Mouse (Mus musculus) stomach, embryonic 14.5 days (tissue): ENCODE measurements around the gene Timm29. TPM values are rescaled to one million over a fixed set of nuclear protein-coding genes. Genes with fewer than 3 reads are reported as not detected.

Experiments used
- ATAC-seq: fragments of 200-750 bp; cut with Nextera tagmentation; 2 replicates; pipeline ENCODE4 v1.8.0; 2017; ENCODE audit warnings: low read depth, moderate TSS enrichment; ENCODE audit not compliant: insufficient number of reproducible peaks, insufficient read depth, low FRiP score
- H3K27ac ChIP-seq: fragments of 300-500 bp; sonication (generic); 2 replicates; pipeline ENCODE4 v1.5.1; 2014; ENCODE audit warnings: mild to moderate bottlenecking, low read length, moderate library complexity, mixed read lengths
- H3K27me3 ChIP-seq: fragments of 300-500 bp; sonication (generic); 2 replicates; pipeline ENCODE4 v1.6.1; 2014; ENCODE audit warnings: low read length, control low read depth, mixed read lengths; ENCODE audit not compliant: control insufficient read depth, insufficient read depth
- H3K36me3 ChIP-seq: fragments of 300-500 bp; sonication (generic); 2 replicates; pipeline ENCODE4 v1.6.1; 2014; ENCODE audit warnings: mild to moderate bottlenecking, control low read depth, low read length, moderate library complexity, mixed read lengths; ENCODE audit not compliant: control insufficient read depth, insufficient read depth
- H3K4me1 ChIP-seq: fragments of 300-500 bp; sonication (generic); 2 replicates; pipeline ENCODE4 v1.6.1; 2014; ENCODE audit warnings: low read length, control low read depth, mixed read lengths; ENCODE audit not compliant: control insufficient read depth, insufficient read depth
- H3K4me2 ChIP-seq: fragments of 300-500 bp; sonication (generic); replicated peaks from 2 replicates; pipeline ENCODE4 v1.6.1; 2014; ENCODE audit warnings: low read depth, low read length, control low read depth
- H3K4me3 ChIP-seq: fragments of 300-500 bp; sonication (generic); 2 replicates; pipeline ENCODE4 v1.5.1; 2014; ENCODE audit warnings: low read depth, low read length, control low read depth
- H3K9ac ChIP-seq: fragments of 300-500 bp; sonication (generic); replicated peaks from 2 replicates; pipeline ENCODE4 v1.6.1; 2014; ENCODE audit warnings: low read depth, mild to moderate bottlenecking, control low read depth, low read length, moderate library complexity, mixed read lengths
- H3K9me3 ChIP-seq: fragments of 300-500 bp; sonication (generic); 2 replicates; pipeline ENCODE4 v1.6.1; 2016; ENCODE audit warnings: low read depth, low read length, control low read depth; ENCODE audit not compliant: control insufficient read depth
- WGBS: fragments of 180-500 bp; shearing (Covaris S2); extraction: QIAGEN DNeasy Blood & Tissue Kit; methylation state at CpG from one replicate; pipeline ENCODE4 v1.1.7; 2014; 5-methylcytosine and 5-hydroxymethylcytosine counted together
- polyA plus RNA-seq: library from polyadenylated mRNA; unstranded; fragments of >200 nt; fragmentation: Nextera tagmentation; extraction: Ambion mirVana; gene quantifications from 2 replicates; pipeline ENCODE4 v1.2.1, GENCODE M21; 2014

Timm29 gene
- 29.4 and 33.4 TPM in 2 replicates for polyA plus RNA-seq

DNA sequence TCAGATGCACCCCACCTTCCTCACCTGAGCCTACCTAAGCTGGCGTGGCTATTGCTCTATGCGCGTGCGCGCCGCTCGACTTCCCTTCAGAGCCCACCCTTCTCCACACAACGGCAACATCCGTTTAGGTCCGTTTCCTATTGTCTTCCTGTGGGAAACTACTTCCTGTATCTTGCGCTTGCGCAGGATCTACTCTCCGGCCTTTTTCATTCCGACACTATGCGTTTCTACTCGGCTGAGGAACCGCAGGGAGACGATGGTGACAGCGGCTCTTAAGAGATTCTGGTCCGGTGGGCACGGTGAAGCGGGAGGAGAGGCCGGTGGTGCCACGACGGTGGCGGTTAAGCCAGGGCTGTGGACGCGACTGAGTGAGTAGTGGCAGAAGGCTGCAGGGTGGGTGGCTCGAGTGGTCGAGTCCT lies at the start of gene Timm29, which contains the start of gene Yipf2:
Gene Timm29, plus strand, starts transcription at position 20 of the 419 bp plus-strand sequence.
Gene Yipf2, minus strand, starts transcription at position 126 of the 419 bp plus-strand sequence.
- H3K9ac ChIP-seq = peak within 1 kb of the TSS; percentile 83
- H3K27ac ChIP-seq = peak within 1 kb of the TSS; percentile 70
- peak; percentile 90 for ATAC-seq
- peaks cover 19% of the 10 kb centered on the region for H3K4me1 ChIP-seq
- H3K36me3 ChIP-seq = peaks cover 33% of the 10 kb centered on the region
- under 1% methylated on average over 30 of the region's 30 CpGs for WGBS
- peak within 1 kb of the TSS; percentile 93 for H3K4me2 ChIP-seq
- H3K27me3 ChIP-seq = no peaks in the 10 kb centered on the region
- peak within 1 kb of the TSS; percentile 93 for H3K4me3 ChIP-seq
- H3K9me3 ChIP-seq = no peaks in the 10 kb centered on the region

DNA sequence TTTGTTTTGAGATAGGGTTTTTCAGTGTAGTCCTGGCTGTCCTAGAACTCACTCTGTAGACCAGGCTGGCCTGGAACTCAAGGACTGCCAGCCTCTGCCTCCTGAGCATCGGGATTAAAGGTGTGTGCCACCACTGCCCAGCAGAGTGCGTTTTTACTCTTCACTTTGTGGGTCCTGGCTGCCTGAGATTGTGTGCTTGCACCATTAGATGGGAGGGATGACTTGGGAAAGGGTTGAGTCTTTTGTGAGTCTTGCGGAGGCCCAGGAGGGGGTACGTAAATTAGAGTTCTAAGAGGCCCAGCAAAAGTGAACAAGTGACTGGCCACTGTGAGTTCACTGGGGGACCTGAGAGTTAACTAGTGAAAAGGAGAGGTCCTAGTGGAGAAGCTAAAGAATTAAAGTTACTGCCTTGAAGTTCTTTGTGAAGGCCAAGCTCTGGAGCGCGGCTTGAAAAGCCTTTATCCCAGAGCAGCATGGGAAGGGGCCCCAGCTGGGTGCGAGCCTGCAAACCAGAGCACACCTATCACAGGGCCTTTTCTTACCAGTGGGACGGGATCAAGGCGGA lies 47.1 kb upstream of the Timm29 start:
- Histone ChIP-seq H3K36me3 (peaks cover 12% of the 10 kb centered on the region; the same call in 1 of the 2 replicates), H3K4me1 (peaks cover 25% of the 10 kb centered on the region), H3K27me3 (no peaks in the 10 kb centered on the region), H3K4me3 (peak overlapping the region; percentile 73), H3K27ac (peak overlapping the region; percentile 94), H3K4me2 (peak overlapping the region; percentile 39), H3K9ac (peak overlapping the region; percentile 31; the same call in 1 of the 2 replicates), H3K9me3 (no peaks in the 10 kb centered on the region)
- WGBS = 6% methylated on average over 9 of the region's 9 CpGs
- peak; percentile 87 for ATAC-seq

DNA sequence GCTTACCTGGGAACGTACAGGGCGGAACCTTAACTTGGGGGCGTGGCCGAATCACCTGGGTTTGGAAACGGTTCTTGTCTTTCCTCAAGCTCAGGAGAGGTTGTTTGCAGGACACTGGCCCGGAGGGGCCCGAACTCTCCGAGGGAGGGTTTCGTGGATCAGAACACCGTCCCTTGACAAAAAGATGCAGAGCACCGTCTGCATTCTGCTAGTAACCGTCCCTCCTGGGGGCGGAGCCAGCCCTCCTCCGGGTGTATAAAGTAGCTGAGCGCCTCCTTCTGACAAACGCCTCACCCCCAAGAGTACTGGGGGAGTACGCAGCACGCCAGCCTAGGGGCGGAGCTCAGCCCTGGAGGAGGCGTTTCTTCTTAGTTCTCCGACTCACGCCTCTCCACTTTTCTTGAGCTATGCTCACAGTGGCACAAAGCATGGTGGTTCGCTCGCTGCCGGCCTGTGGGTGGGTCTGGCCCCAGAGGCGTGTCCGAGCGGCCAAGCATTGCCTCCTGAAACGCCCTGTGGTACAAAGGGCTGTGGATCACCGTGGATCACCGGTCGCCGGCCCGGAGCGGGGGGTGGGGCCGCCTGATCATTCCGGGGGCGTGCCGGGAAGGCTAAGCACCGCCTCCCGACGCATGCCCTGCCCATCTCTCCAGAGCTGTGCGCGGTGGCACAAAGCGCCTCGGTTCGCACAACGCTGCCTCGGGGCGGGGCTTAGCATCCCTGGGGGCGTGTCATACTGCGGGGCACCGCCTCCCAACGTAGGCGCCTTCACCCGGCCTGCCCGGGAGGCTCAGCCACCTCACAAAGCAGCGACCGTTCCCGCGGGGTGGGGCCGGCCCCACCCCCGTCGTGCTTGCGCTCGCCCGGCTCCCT lies 46.4 kb upstream of the Timm29 start:
- peak overlapping the region; percentile 31; the same call in 1 of the 2 replicates for H3K9ac ChIP-seq
- peaks cover 25% of the 10 kb centered on the region for H3K4me1 ChIP-seq
- H3K27ac ChIP-seq = peak overlapping the region; percentile 94
- H3K27me3 ChIP-seq = no peaks in the 10 kb centered on the region
- H3K36me3 ChIP-seq = peaks cover 14% of the 10 kb centered on the region; the same call in 1 of the 2 replicates
- WGBS = under 1% methylated on average over 67 of the region's 67 CpGs
- peak overlapping the region; percentile 39 for H3K4me2 ChIP-seq
- peak; percentile 93 for ATAC-seq
- no peaks in the 10 kb centered on the region for H3K9me3 ChIP-seq
- peak overlapping the region; percentile 73 for H3K4me3 ChIP-seq

DNA sequence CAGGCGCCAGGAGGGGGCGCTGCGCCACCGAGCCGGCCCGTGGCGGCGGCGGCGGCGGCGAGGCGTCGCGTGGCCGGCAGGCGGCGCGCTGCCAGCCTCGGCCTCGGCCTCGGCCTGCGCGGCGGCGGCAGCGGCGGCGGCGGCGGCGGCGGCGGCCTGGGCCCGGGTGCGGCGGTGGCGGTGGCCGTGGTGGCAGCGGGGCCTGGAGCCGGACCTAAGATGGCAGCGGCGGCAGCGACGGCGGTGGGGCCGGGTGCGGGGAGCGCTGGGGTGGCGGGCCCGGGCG lies 45.8 kb upstream of the Timm29 start, which contains the start of gene Carm1:
Gene Carm1, plus strand, starts transcription at position 106 of the 286 bp plus-strand sequence.
- Histone ChIP-seq H3K36me3 (peaks cover 16% of the 10 kb centered on the region; the same call in 1 of the 2 replicates), H3K27me3 (no peaks in the 10 kb centered on the region), H3K4me1 (peaks cover 25% of the 10 kb centered on the region), H3K9ac (peak within 1 kb of the TSS; percentile 93), H3K27ac (peak within 1 kb of the TSS; percentile 98), H3K4me3 (peak within 1 kb of the TSS; percentile 73), H3K4me2 (peak within 1 kb of the TSS; percentile 68), H3K9me3 (no peaks in the 10 kb centered on the region)
- under 1% methylated on average over 51 of the region's 52 CpGs for WGBS
- ATAC-seq = no peak

DNA sequence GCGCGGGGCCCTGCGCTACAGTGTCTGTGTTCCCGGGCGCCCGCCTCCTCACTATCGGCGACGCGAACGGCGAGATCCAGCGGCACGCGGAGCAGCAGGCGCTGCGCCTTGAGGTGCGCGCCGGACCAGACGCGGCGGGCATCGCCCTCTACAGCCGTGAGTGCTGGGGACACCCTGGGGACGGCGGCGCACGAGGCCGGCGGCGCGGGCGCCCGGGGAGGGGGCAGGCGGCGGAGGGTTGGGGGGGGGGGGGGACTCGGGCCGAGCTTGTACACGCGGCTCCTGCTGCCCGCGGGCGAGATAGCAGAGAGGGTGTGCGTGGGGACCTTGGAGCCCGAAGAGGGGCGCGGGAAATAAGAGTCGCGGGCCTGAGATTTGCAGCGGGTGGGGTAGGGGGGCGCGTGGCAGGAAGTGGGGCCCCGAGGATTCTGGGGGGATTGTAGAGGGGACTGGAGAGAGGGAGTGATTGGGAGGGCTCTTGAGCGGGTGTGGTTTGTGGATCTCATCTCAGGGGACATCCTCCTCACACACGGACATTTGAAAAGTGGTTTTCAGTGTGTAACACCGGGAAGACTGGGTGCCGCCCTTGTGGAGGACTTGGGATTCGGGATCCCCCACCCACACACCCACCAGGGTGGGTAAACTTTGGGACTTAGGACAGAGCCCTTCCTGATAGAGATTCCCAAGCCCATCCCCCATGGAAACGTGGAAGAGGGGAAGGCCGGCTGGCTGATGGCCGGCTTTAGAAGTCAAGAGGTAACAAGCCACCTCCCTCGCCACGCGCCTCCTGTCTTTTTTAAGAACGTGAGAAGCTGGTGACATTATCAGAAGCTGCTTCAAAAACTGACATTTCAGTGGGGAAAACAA lies 45.2 kb upstream of the Timm29 start:
- ATAC-seq = peak; percentile 15
- peak overlapping the region; percentile 73 for H3K4me3 ChIP-seq

DNA sequence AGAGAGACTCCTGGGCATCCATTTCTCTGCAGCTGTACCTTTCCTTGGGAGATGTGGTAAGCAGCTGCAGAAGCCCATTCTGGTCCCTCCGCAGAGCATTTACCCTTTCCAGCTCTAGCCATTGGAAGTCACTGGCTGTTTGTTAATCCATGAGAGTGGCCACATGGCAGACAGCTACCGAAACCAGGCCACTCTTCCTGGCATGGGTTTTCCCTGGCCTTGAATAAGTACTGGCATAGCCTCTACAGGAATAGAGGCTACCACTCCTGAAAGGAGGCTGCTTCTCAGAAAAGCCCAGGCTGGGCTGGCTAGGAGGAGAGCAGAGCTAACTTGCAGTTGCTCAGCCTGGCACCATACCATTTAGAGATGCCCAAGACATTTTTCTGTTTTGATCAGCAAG lies 41.5 kb upstream of the Timm29 start:
- Histone ChIP-seq H3K4me2 (no peak overlapping the region), H3K4me1 (peaks cover 13% of the 10 kb centered on the region), H3K36me3 (peaks cover 23% of the 10 kb centered on the region), H3K27ac (no peak overlapping the region), H3K4me3 (no peak overlapping the region), H3K27me3 (no peaks in the 10 kb centered on the region), H3K9ac (no peak overlapping the region), H3K9me3 (no peaks in the 10 kb centered on the region)
- no peak for ATAC-seq
- 96% methylated on average over 2 of the region's 2 CpGs for WGBS

More for the DNA sequence above, 45.2 kb upstream of the Timm29 start:
- WGBS = 0% methylated on average over 54 of the region's 66 CpGs
- Histone ChIP-seq H3K9ac (peak overlapping the region; percentile 93), H3K4me2 (peak overlapping the region; percentile 68), H3K27ac (peak overlapping the region; percentile 98), H3K36me3 (peaks cover 16% of the 10 kb centered on the region; the same call in 1 of the 2 replicates), H3K4me1 (peaks cover 25% of the 10 kb centered on the region), H3K27me3 (no peaks in the 10 kb centered on the region), H3K9me3 (no peaks in the 10 kb centered on the region)

DNA sequence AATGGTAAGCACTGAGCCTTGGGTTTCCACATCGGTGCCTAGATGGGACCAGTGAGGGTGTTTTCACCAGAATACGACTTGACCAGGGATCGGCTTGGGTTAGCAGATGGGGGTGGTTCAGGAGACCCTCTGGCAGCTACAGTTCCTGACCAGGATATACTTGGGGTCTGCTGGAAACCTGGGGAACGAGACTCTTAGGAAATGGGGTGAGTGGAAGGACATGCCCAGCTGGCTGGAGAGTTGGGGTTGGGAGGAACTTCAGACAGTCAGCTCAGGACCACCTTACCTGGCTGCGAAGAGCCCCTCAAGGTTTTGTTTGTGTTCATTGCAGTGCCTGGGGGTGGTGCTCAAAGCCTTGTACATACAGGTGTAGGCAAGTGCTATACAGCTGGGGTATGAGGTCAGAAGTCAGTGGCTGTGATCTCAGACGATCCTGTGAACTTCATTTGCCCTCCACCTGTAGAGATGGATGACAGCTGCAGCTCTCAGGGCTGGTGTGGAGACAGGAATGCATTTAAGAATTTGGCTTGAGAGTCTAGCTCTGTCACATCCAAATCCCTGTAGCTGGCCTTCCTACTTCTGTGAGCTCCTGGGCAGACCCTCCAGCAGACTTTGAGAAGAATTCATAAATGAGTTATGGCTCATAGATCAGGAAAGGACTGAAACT lies 38.8 kb upstream of the Timm29 start:
- peaks cover 10% of the 10 kb centered on the region for H3K4me1 ChIP-seq
- ATAC-seq = no peak
- no peaks in the 10 kb centered on the region for H3K27me3 ChIP-seq
- H3K9me3 ChIP-seq = no peaks in the 10 kb centered on the region
- H3K27ac ChIP-seq = no peak overlapping the region
- H3K4me3 ChIP-seq = no peak overlapping the region
- no peak overlapping the region for H3K9ac ChIP-seq
- no peak overlapping the region for H3K4me2 ChIP-seq
- WGBS = 77% methylated on average over 6 of the region's 6 CpGs
- H3K36me3 ChIP-seq = peaks cover 21% of the 10 kb centered on the region
